Mouse (Mus musculus) layer of hippocampus, postnatal 10 days (tissue): ENCODE data around the gene Gkap1. TPM values are rescaled to one million over a fixed set of nuclear protein-coding genes. Genes with fewer than 3 reads are reported as not detected.

Source experiments
- DNase-seq, 2 experiments: peaks; one replicate each; pipeline ENCODE4 v3.0.0; 2021; ENCODE audit warnings: low spot score in 2 of 2
- total RNA-seq, 2 experiments: library from RNA; stranded (reverse); gene quantifications; 2 replicates each; pipeline ENCODE4 v1.2.3; 2021

The Gkap1 gene
- total RNA-seq, 2 experiments from 2014 or later = 24.3 to 24.6 TPM

GRCm38 (mm10) chr13:58273411-58274258 is 1.9 kb downstream of the Gkap1 start:
- peak; percentile 37 to 47 for DNase-seq

GRCm38 (mm10) chr13:58266864-58267263 is 8.6 kb downstream of the Gkap1 start:
- DNase-seq = no peak

GRCm38 (mm10) chr13:58263546-58263945 is 12.0 kb downstream of the Gkap1 start:
- no peak for DNase-seq

GRCm38 (mm10) chr13:58261674-58262073 is 13.8 kb downstream of the Gkap1 start:
- no peak for DNase-seq

GRCm38 (mm10) chr13:58253268-58253667 is 22.2 kb downstream of the Gkap1 start:
- no peak for DNase-seq

- no peak for DNase-seq
Measured at GRCm38 (mm10) chr13:58248957-58249356, 26.5 kb downstream of the Gkap1 start.

- DNase-seq = no peak
Measured at GRCm38 (mm10) chr13:58236536-58236935, 39.0 kb downstream of the Gkap1 start.

- peak; percentile 27 to 48 for DNase-seq
Measured at GRCm38 (mm10) chr13:58232611-58233010, 42.9 kb downstream of the Gkap1 start.

GRCm38 (mm10) chr13:58232070-58232469 is 43.4 kb downstream of the Gkap1 start:
- no peak for DNase-seq

- DNase-seq = no peak
Measured at GRCm38 (mm10) chr13:58228624-58229023, 46.9 kb downstream of the Gkap1 start.

- DNase-seq = no peak
Measured at GRCm38 (mm10) chr13:58225694-58226093, 49.8 kb downstream of the Gkap1 start.

GRCm38 (mm10) chr13:58220206-58220605 is 55.3 kb downstream of the Gkap1 start:
- no peak for DNase-seq

GRCm38 (mm10) chr13:58217536-58217935 is 58.0 kb downstream of the Gkap1 start:
- no peak for DNase-seq

- DNase-seq = no peak
Measured at GRCm38 (mm10) chr13:58216395-58216794, 59.1 kb downstream of the Gkap1 start.

GRCm38 (mm10) chr13:58215592-58216341 is 59.7 kb downstream of the Gkap1 start, which contains the start of gene Ubqln1:
Ubqln1 (minus strand) TSS chr13:58215653.
- peak; percentile 87 to 91 for DNase-seq

- DNase-seq = no peak
Measured at GRCm38 (mm10) chr13:58215253-58215591, 60.3 kb downstream of the Gkap1 start.

GRCm38 (mm10) chr13:58214346-58215252 is 60.9 kb downstream of the Gkap1 start:
- DNase-seq = peak in 1 of 2 experiments; percentile 26

- no peak for DNase-seq
Measured at GRCm38 (mm10) chr13:58213801-58214200, 61.7 kb downstream of the Gkap1 start.

- DNase-seq = no peak
Measured at GRCm38 (mm10) chr13:58212530-58212929, 63.0 kb downstream of the Gkap1 start.

GRCm38 (mm10) chr13:58210441-58210840 is 65.1 kb downstream of the Gkap1 start:
- no peak for DNase-seq

GRCm38 (mm10) chr13:58206084-58206483 is 69.4 kb downstream of the Gkap1 start:
- no peak for DNase-seq
